Mouse (Mus musculus): Measurements from ENCODE around the gene Med22. TPM values are rescaled to one million over a fixed set of nuclear protein-coding genes. Genes with fewer than 3 reads are reported as not detected.
A peak's percentile ranks its signal among the peaks of the same experiment; 100 is the strongest.

Med22 gene
- 10 to 100 TPM; 24.4 to 26.5 TPM for total RNA-seq (2021)
- long read RNA-seq, experiment 1, transcript Med22-201 (4 exons, 973 nt): major isoform, 17 of 21 reads
- long read RNA-seq, experiment 1, partial matches to known transcripts: 0 of 21 reads
- long read RNA-seq, experiment 1, other reads (novel, unspliced or antisense): 2 of 21 reads
- long read RNA-seq, experiment 2, transcript Med22-201 (4 exons, 973 nt): major isoform, 19 of 22 reads
- long read RNA-seq, experiment 2, partial matches to known transcripts: 0 of 22 reads
- long read RNA-seq, experiment 2, other reads (novel, unspliced or antisense): 2 of 22 reads

DNA sequence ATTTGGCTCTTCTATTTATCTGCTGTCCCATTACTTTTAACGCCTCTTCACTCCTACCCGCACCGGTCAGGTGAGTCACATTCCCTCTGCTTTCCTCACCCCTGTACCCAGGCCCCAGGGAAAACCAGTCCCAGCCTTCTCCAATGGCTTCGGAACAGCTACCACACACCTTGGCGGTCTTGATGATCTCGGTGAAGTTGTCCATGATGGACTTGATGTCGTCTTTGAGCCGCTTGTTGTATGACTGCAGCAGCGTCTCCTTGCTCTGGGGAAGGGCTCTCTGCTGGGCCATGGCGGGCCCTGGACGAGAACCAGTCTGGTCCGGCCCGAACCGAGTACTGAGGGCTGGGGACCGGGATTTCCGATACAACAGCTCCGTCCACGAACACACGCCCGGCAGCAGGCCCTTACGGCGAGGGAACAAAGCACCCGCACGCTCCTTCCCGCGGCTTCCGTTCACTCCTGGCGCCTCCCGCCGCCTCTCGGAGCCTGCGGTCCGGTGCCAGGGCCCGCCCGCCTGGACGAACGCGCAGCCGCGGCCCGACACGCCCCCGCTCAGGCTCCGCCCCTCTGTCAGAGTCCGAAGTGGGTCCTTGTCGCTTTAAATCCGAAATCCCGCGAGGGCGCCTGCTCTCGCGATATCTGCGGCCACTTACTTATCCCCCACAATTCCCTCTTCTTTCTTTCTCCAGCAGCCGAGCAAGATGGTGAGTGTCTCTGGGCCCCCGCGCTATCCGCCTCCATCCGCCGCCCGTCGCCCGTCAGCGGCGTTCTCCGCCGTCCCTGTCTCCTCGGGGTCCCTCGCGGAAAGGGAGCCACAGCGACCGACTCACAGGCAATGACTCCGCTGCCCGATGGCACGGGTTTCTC is at the start of gene Med22, which contains the start of gene Rpl7a:
Gene Med22 (minus strand): TSS at position 554 of the 870 bp plus-strand sequence.
Gene Rpl7a (plus strand): TSS at position 641 of the 870 bp plus-strand sequence.
- intact Hi-C loops (cut with DNase I): loop anchor here (2.0 kb wide), 1 partner anchor 54 kb away; the partner anchor contains the start of gene Rexo4
- peak; percentile 100 for DNase-seq

DNA sequence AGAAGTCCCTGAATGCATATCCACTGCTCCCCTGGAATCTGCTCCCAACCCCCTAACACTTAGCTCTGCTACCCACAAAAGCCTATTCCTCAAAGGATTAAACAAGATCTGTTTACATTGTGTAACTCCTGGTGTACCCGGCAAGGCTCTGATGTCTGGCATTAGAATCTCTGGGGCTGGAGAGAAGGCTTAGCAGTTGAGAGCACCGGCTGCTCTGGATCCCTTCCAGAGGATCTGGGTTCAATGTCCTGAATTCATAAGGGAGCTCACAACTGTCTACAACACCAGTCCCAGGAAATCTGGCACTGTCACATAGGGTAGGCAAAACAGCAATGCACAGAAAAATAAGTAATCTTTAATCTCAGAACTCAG is 47.0 kb upstream of the Med22 start:
- no peak for DNase-seq
- intact Hi-C loops (cut with DNase I): no loop called here

DNA sequence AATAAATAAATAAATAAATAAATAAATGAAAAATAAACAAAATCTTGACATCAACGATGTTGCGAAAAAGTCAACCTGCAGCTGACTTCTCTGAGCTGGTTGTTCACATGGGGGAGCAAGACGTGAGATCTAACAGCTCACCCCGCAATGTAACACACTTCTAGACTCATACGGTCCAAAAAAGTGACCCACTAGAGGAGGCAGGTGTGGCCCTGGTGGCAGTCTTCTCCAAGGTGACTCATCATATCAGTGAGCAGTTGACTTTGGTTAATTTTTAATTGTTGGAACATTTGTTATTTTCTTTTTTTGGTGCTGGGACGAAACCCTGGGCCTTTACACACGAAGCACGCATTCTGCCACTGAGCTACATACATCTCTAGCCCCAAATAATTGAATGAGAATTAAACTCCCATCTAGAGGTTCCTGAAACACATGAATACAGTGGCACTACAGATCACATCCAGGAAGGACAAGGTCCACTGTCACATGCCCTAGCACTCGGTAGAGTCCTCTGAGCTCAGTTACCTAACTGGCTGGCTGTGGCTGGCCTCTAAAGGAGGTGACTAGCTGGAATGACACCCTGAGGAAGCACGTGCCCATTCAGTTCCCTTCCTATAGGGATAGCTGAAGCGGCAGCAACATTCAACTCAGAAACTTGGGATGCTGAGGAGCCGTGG is 46.5 kb upstream of the Med22 start:
- intact Hi-C loops (cut with DNase I): no loop called here
- no peak for DNase-seq

DNA sequence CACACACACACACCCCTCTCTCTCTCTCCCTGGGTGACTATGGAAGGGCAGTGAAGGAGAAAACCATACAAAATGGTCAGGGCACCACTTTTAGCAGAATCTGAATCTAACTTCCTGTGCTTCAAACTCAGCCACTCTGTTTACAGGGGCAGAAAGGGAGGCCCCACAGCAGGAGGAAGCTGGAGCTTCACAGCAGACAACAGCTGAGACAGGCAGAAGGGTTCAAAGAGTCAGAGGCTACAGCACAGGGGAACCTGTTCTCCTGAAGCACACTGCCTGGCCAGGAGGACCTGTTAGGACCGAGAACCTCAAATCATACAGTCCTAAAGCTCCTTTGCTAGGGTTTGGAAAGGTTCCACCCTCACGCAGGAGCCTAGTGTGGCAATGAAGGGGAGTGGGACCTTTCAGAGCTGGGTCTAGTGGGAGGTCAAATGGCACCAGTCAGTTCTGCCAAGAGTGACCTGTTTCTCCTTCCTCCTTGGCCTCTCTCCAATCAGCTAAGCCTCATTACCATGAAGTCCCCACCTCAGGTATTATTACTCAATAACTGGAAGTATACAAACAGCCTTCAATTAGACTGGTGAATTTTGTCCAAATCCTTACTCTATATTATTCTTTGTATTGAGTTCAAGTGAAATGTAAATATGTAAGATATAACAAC is 44.4 kb upstream of the Med22 start:
- no peak for DNase-seq
- intact Hi-C loops (cut with DNase I): no loop called here

DNA sequence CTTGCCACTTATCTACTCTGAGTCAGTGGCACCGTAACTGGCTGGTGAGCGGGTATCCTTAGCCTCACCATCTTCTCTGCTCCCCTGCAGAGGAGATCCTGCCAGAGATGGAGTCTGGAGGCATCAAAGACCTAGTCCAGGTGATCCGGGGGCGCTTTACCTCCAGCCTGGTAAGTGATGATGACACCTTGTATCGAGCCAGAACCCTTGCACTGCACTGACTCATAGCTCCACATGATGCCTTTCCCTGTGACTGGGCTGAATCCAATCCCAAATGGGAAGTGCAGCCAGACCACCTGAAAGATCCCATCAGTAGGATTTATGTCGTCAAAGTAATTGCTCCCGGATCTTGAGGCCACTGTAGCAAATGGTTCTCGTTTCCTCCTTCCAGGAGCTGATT is 42.4 kb upstream of the Med22 start:
- intact Hi-C loops (cut with DNase I): no loop called here
- DNase-seq: no peak

DNA sequence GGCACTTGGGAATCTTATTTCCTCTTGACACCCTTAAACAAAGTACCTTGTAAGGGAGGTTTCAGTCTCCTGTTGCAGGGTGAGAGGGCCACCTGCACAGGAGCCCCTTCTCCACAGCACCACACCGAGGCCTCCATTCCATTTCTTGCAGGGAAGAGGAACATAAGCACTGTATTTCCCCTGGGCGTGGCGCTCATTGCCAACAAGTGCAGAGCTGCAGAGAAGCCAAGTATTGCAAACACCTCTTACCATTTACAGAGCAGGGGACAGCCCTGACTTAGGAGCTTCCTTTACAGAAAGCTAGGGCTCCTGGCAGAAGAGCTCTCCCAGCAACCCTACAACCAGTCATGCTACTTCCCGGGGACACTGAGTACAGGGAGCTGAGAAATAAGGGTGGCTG is 41.7 kb upstream of the Med22 start:
- intact Hi-C loops (cut with DNase I): no loop called here
- DNase-seq: no peak

DNA sequence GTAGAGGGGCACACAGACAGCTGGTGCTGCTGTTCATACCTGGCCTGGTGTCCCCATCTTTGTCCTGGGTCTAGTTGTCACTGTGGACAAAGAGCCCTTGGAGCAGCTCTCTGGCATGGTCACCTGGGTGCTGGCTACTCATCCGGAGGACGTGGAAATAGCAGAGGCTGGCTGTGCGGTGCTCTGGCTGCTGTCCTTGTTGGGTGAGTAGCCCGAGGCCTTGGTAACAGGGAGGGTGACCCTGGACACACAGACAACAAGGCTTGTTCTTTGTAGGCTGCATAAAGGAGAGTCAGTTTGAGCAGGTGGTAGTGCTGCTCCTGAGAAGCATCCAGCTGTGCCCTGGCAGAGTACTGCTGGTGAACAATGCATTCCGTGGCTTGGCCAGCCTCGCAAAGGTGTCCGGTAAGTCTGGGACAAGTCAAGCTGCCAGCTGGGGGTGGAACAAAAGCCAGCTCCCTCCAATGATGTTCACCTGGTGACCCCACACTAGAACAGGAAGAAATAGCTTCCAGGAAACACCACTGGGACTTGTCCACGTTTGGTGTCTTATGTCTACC is 40.9 kb upstream of the Med22 start:
- intact Hi-C loops (cut with DNase I): no loop called here
- no peak for DNase-seq

DNA sequence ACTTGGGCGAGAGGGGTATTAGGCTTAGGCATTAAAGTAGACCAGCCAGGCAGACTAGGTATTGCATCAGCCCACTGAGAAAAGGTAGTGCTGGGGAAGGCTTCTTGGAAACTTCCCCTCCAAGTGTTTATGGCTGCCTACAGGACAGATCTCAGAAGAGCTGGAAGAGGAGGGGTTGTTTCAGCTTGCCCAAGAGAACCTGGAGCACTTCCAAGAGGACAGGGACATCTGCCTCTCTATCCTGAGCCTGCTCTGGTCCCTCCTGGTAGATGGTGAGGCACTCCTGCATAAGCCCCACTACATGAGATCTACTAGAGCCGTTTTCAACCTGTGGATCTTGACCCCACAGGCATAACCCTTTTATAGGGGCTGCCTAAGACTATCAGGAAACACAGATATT is 39.9 kb upstream of the Med22 start:
- intact Hi-C loops (cut with DNase I): no loop called here
- no peak for DNase-seq

DNA sequence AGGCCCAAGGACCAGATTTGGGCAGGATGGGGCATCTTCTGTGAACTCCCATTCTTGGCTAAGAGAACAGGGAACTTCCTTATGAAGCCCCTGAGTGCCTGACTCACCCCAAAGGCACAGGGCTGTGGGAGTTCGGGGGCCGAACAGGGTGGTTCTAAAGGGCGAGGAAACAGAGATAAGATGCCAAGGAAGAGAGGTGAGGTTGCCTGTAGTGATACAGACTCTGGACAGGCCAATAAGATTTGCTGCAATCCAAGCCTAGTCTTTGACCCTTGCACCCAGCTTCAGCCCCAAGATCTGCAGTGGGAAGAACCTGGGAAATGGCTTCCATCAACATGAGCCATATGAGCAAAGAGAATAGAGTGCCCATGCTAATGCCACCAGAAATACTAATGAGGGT is 32.8 kb upstream of the Med22 start:
- intact Hi-C loops (cut with DNase I): no loop called here
- DNase-seq: no peak

DNA sequence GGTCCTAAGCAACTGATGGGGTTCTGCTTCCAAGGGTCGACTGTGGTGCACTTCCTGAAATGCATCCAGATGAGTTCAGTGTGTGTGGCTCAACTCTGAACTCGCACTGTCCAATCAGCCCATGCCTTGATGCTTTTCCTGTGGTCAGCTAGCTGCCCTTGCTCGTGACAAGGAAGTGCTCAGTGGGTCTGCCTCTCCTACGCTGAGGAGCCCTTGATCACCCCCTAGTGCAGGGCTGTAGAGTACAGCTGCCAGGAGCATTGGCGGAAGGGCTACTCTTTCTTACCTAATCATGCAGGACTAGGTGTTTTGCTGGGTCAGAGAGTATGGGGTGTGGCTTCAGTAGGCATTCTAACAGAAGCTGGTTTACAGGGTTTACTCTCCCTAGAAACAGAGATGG is 31.1 kb upstream of the Med22 start:
- intact Hi-C loops (cut with DNase I): no loop called here
- no peak for DNase-seq

DNA sequence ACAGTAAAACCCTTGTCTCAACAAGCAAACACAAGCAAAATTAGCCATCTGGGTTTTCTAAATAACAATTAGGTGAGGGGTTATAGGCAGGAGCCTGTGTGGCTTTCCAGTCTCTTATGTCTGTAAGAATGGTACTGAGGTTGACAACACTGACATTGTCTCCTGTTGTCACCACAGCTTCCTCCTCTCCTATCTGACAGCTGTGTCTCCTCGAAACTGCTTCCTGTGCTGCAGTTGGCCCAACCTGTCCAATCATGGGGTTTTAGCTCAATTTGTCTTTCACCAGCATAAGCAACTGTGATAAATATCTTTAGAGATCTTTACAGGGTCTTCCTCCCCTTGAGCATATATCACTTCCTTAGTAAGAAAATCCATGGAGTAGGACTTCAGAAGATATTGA is 25.9 kb upstream of the Med22 start:
- intact Hi-C loops (cut with DNase I): loop anchor here (10.0 kb wide), 1 partner anchor 298 kb away; no protein-coding TSS in a partner anchor
- DNase-seq: no peak

DNA sequence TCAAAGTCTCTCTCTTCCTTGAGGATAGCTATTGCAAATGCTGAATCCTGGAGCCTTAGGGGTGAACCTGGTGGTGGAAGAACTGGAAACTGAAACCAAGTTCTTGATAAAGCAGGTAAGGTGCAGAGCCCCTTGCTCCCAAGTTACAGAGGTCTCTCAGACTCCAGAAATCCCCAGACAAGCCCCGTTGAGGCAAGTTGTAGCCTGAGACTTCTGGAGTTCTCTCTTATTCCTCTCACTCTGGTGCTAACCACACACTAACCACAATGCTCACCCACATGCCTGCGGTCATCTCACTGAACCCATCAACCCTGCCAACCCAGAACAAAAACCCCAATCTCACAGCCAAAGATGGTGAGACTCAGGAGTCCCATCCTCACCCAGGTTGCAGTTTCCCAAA is 24.8 kb upstream of the Med22 start:
- DNase-seq: no peak
- intact Hi-C loops (cut with DNase I): loop anchor here (10.0 kb wide), 1 partner anchor 300 kb away; no protein-coding TSS in a partner anchor

DNA sequence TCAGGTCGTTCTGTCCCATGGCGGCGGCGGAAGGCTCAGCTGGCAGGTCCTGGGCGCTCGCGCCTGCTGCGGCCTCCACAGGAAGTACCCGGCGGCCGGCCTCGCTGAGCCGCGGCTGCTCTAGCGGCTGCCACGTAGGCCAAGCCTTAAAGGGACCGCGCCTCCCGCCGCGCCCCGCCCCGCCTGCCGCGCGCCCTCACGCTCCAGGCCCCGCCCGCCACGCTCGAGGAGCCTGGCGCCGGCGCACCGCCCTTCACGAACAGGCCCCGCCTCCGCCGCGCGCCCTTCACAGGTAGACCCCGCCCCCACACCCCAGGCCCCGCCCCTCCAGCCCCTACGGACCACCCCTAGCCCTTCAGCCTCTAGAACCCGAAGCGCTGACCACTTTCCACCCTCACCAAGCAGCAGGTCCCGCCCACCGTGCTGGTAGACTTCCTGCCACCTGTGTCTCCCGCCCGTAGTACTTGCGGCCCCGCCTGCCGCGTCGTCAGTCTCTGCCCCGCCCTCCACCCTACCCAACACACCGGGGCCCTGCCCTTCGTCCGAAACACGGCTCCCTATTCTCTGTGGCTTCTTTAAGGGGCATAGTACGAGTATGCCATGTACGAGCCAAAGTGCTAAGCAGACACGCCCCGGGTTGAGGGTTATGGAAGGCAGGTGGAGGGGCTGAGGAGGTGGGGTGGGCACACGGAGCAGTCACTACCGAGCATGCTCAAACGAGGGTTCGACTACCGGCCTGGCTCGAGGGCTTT is 23.0 kb upstream of the Med22 start, which contains the start of the genes Surf4 and Stkld1:
Gene Surf4 (minus strand): TSS at position 625 of the 752 bp plus-strand sequence.
Gene Stkld1 (plus strand): TSS at position 744 of the 752 bp plus-strand sequence.
- DNase-seq: peak; percentile 93 to 96
- intact Hi-C loops (cut with DNase I): loop anchor here (1.0 to 10.0 kb wide), 3 partner anchors 17 to 301 kb away; partner anchors contain the start of genes Surf1 and Surf2

DNA sequence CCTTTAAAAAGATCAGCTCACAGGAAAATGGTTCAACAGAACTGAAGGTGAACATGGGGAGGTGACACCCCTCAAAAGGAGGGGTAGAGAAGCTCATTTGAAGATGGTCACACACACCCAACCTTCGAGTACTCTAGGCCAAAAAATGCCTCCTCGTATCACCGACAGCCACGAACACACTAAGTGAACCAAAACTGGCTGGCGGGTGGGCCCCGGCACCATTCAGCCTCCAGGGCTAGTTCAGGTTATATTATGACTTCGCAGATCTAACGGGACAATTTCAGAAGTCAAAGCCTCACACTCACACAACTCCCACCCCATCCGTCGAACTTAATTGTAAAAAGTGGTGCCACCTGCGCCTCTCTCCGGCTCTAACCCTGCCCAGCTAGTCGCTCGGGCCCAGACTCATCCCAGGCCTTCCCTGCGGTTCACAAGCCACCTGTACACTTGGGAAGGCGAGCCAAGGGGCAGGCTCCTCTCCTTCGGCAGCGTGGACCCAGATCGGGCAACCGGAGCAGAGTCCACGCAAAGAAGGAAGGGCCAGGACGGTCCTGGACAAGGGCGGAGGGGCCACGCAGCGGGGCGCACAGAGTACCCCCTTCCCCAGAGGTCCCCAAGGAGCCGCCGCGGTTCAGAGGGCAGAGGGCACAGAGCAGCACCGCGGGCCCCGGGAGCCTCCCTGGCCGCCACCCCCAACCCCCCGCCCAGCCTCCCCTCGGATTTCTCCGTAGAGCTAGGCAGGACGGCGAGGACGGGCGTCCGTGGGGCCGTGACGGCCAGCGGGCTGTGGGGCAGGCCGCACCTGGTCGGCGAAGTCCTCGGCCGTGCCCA is 22.2 kb upstream of the Med22 start:
- peak in 1 of 2 experiments; percentile 48 for DNase-seq
- intact Hi-C loops (cut with DNase I): loop anchor here (1.0 to 10.0 kb wide), 3 partner anchors 16 to 302 kb away; partner anchors contain the start of genes Surf1 and Surf2

DNA sequence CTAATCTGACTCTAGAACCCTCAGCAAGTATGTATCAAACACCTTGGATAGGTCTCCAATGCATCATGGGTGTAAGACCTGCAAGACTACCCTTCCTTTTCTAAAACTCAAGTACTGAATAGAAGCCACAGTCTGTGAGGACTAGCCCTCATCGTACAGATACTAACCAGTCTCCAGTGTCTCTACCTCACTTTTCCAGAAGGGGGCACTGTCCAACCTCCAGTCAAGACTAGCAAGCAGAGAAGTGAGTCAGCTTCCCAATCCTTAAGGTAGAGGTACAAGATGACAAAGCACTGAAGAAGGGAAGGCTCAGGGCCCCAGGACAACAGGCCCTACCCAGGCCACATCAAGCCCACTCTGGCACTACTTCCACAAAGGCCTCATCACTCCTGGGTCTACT is 19.9 kb upstream of the Med22 start:
- DNase-seq: peak; percentile 41 to 70
- intact Hi-C loops (cut with DNase I): loop anchor here (1.0 to 10.0 kb wide), 2 partner anchors 108 to 304 kb away; no protein-coding TSS in a partner anchor

DNA sequence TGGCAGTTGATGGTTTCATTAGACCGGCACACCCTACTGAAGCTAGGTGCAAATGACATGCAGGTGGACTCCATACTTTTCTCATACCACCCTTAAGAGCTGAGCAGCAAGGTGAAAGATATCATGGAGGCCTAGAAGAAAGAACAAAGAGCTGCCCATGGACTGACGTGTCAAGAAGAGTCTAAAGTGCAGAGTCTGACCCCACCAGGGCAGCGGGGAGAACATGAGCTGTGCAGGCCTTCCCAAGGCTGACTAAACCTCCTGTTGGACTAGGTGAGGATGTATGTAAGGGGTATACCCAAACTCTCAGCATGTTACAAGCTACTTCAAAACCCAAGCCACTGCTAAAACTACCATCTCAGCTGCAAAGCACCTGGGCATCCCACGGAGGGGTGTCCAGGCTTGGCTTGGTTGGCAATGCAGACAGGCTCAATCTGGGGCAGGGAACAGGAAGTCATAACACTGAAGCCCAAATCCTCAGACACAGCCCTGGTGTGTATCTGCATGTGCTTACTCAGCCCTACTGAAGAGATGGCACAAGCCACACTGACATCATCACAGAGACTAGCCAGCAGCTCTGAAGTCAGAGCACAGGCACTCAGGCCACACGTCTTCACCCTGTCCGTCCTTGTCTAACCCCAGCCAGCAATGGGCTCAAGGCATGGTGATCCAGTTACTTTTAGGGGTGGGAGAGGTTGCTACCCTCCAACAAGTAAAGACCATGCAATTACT is 17.4 kb upstream of the Med22 start:
- no peak for DNase-seq
- intact Hi-C loops (cut with DNase I): no loop called here

DNA sequence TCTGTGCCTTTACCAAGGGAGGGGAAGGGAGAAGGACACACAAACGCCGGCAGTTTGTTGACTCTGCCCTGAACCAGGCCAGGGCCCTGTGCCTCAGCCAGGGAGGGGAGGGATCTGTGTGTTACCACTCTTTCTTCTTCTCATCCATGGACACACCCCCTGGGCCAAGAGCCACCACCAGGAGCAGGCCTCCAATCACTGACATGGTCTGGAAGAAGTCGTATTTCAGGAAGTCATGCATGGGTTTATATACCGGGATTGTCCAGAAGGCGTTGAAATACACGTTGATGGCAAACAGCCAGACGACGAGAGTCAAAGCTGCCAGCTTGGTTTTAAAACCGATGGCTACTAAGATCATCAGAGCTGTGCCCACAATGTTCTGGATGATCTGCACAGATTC is 11.3 kb upstream of the Med22 start:
- intact Hi-C loops (cut with DNase I): no loop called here
- peak in 1 of 2 experiments; percentile 35 for DNase-seq
